Mouse (Mus musculus) thymus, adult 2 months (tissue): Measurements from ENCODE around the gene Gmcl1.

Experiments used
- CTCF ChIP-seq: fragments of 200-500 bp; IDR thresholded peaks from 2 replicates; pipeline ENCODE4 v1.5.1; 2012; ENCODE audit warnings: mild to moderate bottlenecking, control low read depth, low read length, moderate library complexity, borderline replicate concordance; ENCODE audit not compliant: control insufficient read depth, poor library complexity, insufficient read depth; ENCODE audit errors: extremely low read depth
- POLR2A ChIP-seq: fragments of 200-500 bp; IDR thresholded peaks from 2 replicates; pipeline ENCODE4 v1.6.1; 2012; ENCODE audit warnings: mild to moderate bottlenecking, low read length, control low read depth, moderate library complexity; ENCODE audit not compliant: control insufficient read depth, poor library complexity, insufficient read depth; ENCODE audit errors: extremely low read depth

GRCm38 (mm10) chr6:86665076-86665475, 68.1 kb downstream of the Gmcl1 start:
- TF ChIP-seq CTCF (no peak), POLR2A (no peak)
